Mouse (Mus musculus) spleen, adult 2 months (tissue): ENCODE results near the gene Manbal.

ENCODE experiments used
- CTCF ChIP-seq: fragments of 200-500 bp; IDR thresholded peaks from 2 replicates; pipeline ENCODE4 v1.5.1; 2011; ENCODE audit warnings: mild to moderate bottlenecking, inconsistent platforms; ENCODE audit not compliant: insufficient read depth, insufficient read length, insufficient replicate concordance; ENCODE audit errors: extremely low read depth
- POLR2A ChIP-seq: fragments of 200-500 bp; IDR thresholded peaks from 2 replicates; pipeline ENCODE4 v1.6.1; 2011; ENCODE audit warnings: low read depth, low read length, inconsistent platforms

DNA sequence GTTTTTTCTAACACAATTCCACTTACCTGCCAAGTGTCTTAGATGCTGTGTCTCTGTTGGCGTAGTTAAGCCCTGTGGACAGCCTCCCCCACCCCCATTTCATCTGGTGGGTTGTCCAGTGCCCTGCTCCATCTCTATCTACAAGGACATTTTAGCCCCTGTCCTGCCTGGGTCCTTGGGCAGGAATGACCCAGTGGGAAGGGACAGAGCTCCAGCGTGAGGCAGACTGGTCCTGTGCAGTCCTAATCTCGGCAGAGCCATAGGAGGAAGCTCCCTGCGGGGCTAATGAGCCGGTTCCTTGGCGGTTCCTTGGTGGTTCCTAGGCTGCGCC, 22.2 kb downstream of the Manbal start:
- TF ChIP-seq POLR2A (no peak), CTCF (no peak)
